Mouse (Mus musculus) liver, embryonic 15.5 days (tissue): ENCODE data around the gene Tmem189. TPM values are rescaled to one million over a fixed set of nuclear protein-coding genes. Genes with fewer than 3 reads are reported as not detected.
A peak's percentile ranks its signal among the peaks of the same experiment; 100 is the strongest.

Experiments
- ATAC-seq: fragments of 200-750 bp; cut with Nextera tagmentation; 2 replicates; pipeline ENCODE4 v1.8.0; 2017; ENCODE audit warnings: moderate number of reproducible peaks, mild to moderate bottlenecking, moderate library complexity; ENCODE audit not compliant: insufficient read depth
- H3K27ac ChIP-seq: fragments of 300-500 bp; sonication (generic); replicated peaks from 2 replicates; pipeline ENCODE4 v1.5.1; 2015; ENCODE audit warnings: mild to moderate bottlenecking, inconsistent platforms
- H3K27me3 ChIP-seq: fragments of 300-500 bp; sonication (generic); 2 replicates; pipeline ENCODE4 v1.6.1; 2015; ENCODE audit warnings: mild to moderate bottlenecking, inconsistent platforms
- H3K36me3 ChIP-seq: fragments of 300-500 bp; sonication (generic); replicated peaks from 2 replicates; pipeline ENCODE4 v1.6.1; 2015; ENCODE audit warnings: moderate library complexity, mild to moderate bottlenecking, inconsistent platforms
- H3K4me1 ChIP-seq: fragments of 300-500 bp; sonication (generic); replicated peaks from 2 replicates; pipeline ENCODE4 v1.6.1; 2015; ENCODE audit warnings: inconsistent platforms
- H3K4me2 ChIP-seq: fragments of 300-500 bp; sonication (generic); 2 replicates; pipeline ENCODE4 v1.6.1; 2015; ENCODE audit warnings: moderate library complexity, mild to moderate bottlenecking, inconsistent platforms
- H3K4me3 ChIP-seq: fragments of 300-500 bp; sonication (generic); replicated peaks from 2 replicates; pipeline ENCODE4 v1.5.1; 2015; ENCODE audit warnings: mild to moderate bottlenecking, inconsistent platforms
- H3K9ac ChIP-seq: fragments of 300-500 bp; sonication (generic); 2 replicates; pipeline ENCODE4 v1.6.1; 2015; ENCODE audit warnings: moderate library complexity, mild to moderate bottlenecking, inconsistent platforms
- H3K9me3 ChIP-seq: fragments of 300-500 bp; sonication (generic); replicated peaks from 2 replicates; pipeline ENCODE4 v1.6.1; 2016; ENCODE audit warnings: inconsistent platforms
- WGBS: fragments of 180-500 bp; shearing (Covaris S2); methylation state at CpG from one replicate; pipeline ENCODE4 v1.1.7; 2015; ENCODE audit warnings: mixed read lengths; ENCODE audit not compliant: insufficient replicate concordance; 5-methylcytosine and 5-hydroxymethylcytosine counted together
- polyA plus RNA-seq: library from polyadenylated mRNA; unstranded; fragments of >200 nt; fragmentation: Nextera tagmentation; extraction: Ambion mirVana; gene quantifications from 2 replicates; pipeline ENCODE4 v1.2.1, GENCODE M21; 2015

Tmem189 gene
- polyA plus RNA-seq, 1 experiment from 2014 or later: 17.4 TPM

DNA sequence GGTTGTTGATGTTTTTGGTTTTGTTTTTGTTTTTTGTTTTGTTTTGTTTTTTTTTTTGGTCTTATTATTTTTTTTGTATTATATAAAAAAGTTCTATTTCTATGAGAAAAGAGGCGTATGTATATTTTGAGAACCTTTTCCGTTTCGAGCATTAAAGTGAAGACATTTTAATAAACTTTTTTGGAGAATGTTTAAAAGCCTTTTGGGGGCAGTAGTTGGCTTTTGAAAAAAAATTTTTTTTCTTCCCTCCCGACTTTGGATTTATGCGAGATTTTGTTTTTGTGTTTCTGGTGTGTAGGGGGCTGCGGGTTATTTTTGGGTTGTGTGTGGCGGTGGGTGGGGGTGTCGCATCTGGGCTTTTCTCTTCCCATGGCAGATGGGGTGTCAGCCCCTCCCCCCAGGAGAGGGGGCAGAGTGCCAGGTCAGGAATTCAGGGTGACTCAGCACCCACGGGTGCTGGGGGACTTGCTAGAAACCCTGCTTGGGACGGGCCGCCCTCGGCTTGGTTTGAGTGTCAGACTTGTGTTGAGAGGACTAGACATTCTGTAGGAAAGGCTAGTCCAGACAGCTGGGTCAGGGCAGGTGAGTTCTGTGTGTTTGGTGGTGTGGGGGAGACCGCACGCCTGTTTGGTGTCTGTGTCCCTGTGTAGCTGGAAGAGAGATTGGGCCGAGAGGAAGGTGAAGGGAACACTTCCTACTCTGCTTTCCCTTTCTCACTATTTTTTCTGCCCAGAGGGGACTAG is 768 bp upstream of the Tmem189 start:
- Histone ChIP-seq H3K27me3 (peaks cover 60% of the 10 kb centered on the region), H3K36me3 (peaks cover 4% of the 10 kb centered on the region; the same call in 1 of the 2 replicates), H3K9me3 (no peaks in the 10 kb centered on the region), H3K4me1 (peaks cover 62% of the 10 kb centered on the region), H3K4me3 (peak overlapping the region; percentile 71), H3K4me2 (peak overlapping the region; percentile 91), H3K9ac (peak overlapping the region; percentile 55), H3K27ac (peak overlapping the region; percentile 35; the same call in 1 of the 2 replicates)
- WGBS: 18% methylated on average over 15 of the region's 15 CpGs
- ATAC-seq: no peak

- WGBS: under 1% methylated on average over 125 of the region's 147 CpGs
- Histone ChIP-seq H3K4me3 (peak within 1 kb of the TSS; percentile 71), H3K4me2 (peak within 1 kb of the TSS; percentile 91), H3K36me3 (peaks cover 4% of the 10 kb centered on the region; the same call in 1 of the 2 replicates), H3K27me3 (peaks cover 63% of the 10 kb centered on the region), H3K27ac (peak within 1 kb of the TSS; percentile 83), H3K9me3 (no peaks in the 10 kb centered on the region), H3K4me1 (peaks cover 69% of the 10 kb centered on the region), H3K9ac (peak within 1 kb of the TSS; percentile 64)
- ATAC-seq: peak; percentile 68
Observed at GRCm38 (mm10) chr2:167688498-167689451, 847 bp downstream of the Tmem189 start, which contains the start of gene Cebpb. Gene Cebpb (plus strand): TSS chr2:167688915.

- H3K4me2 ChIP-seq: peak overlapping the region; percentile 91
- H3K27me3 ChIP-seq: peaks cover 63% of the 10 kb centered on the region
- H3K4me3 ChIP-seq: peak overlapping the region; percentile 71
- H3K36me3 ChIP-seq: no peaks in the 10 kb centered on the region
- no peaks in the 10 kb centered on the region for H3K9me3 ChIP-seq
- WGBS: 35% methylated on average over 12 of the region's 12 CpGs
- peak overlapping the region; percentile 83 for H3K27ac ChIP-seq
- peaks cover 73% of the 10 kb centered on the region for H3K4me1 ChIP-seq
- H3K9ac ChIP-seq: peak overlapping the region; percentile 64
- ATAC-seq: peak; percentile 35
Observed at GRCm38 (mm10) chr2:167688126-167688497, 1.5 kb downstream of the Tmem189 start.

DNA sequence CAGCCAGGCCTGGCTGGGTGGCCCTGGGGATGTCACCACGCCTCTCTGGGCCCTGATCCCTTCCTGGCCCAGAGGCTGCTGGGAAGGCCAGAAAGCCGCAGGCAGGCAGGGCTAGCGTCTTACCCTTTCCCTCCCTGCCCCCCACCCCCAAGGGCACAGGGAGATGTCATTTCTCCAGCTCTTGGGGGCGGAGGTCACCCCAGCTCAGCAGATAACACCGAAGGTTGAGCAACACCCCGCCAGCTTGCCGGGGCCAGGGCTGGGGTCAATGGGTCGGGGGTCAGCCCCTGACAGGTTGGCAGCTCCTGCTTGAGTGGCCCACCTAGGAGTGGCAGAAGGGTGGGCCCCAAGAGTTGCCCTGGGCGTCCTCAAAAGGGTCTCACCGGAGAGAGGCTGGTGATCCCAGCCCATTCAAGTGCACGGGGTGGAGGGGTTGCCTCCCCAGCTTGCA is 1.9 kb downstream of the Tmem189 start:
- Histone ChIP-seq H3K9me3 (no peaks in the 10 kb centered on the region), H3K4me2 (peak overlapping the region; percentile 91), H3K4me1 (peaks cover 73% of the 10 kb centered on the region), H3K4me3 (peak overlapping the region; percentile 71; the same call in 1 of the 2 replicates), H3K27me3 (peaks cover 63% of the 10 kb centered on the region), H3K27ac (peak overlapping the region; percentile 83), H3K36me3 (no peaks in the 10 kb centered on the region), H3K9ac (no peak overlapping the region)
- 36% methylated on average over 11 of the region's 11 CpGs for WGBS
- ATAC-seq: peak; percentile 19

DNA sequence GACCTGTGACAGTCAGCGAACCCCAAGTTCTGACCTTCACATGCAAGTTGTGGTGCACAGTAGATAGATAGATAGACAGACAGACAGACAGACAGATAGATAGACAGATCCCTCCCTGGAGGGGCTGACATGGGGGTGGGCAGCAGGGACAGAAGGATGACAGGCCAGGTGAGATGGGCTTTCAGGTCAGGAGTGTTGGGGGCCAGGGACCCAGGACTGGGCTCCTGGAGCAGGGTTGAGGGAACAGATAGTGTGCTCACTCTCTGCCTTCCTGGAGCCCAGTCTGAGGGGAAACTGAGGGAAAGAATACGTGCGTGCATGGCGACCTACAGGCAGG is 2.4 kb downstream of the Tmem189 start:
- Histone ChIP-seq H3K9me3 (no peaks in the 10 kb centered on the region), H3K36me3 (no peaks in the 10 kb centered on the region), H3K4me1 (peaks cover 71% of the 10 kb centered on the region), H3K27me3 (peaks cover 63% of the 10 kb centered on the region), H3K27ac (peak overlapping the region; percentile 83), H3K4me2 (peak overlapping the region; percentile 91), H3K4me3 (no peak overlapping the region), H3K9ac (no peak overlapping the region)
- 74% methylated on average over 4 of the region's 4 CpGs for WGBS
- no peak for ATAC-seq

DNA sequence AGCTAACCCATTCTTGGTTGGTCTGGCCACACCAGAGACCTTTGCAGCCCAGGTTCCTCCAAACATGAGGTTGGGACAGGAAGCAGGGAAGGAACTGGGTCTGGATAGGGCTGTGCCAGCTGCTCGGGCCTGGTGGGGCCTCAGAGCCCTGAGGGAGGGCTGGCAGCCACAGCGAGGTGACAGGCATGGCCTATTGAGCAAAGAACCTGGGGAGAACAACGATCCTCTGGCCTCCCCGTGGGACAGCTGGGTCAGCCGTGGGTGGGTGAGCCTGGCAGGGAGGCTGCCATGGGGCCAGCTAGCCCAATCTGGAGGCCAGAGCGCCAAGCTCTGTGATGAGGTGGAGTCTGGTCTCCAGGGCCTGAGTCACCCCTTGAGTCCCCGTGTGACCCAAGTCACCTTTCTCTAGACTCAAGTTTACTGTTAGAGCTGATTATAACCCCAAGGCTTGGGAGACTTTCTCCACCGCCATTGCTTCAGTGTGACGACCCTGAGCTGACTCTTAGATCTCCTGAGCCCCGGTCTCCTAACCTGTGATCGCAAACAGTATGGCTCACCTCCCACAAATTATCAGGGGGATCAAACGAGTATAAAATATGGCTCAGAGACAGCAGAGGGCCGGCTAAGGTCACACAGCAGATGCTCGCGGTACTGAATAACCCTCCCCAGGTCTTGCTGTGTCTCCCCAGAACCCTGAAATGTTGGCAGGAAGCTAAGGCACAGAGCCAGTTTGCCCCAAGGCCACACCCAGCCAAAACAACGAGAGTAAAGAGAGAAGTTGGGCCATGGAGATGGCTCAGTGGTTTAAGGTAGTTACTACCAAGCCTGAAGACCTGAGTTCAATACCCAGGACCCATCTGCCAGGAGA is 3.0 kb downstream of the Tmem189 start:
- no peaks in the 10 kb centered on the region for H3K36me3 ChIP-seq
- 55% methylated on average over 16 of the region's 16 CpGs for WGBS
- peak overlapping the region; percentile 91; the same call in 1 of the 2 replicates for H3K4me2 ChIP-seq
- H3K27ac ChIP-seq: peak overlapping the region; percentile 83
- H3K9ac ChIP-seq: no peak overlapping the region
- no peaks in the 10 kb centered on the region for H3K9me3 ChIP-seq
- peaks cover 59% of the 10 kb centered on the region for H3K27me3 ChIP-seq
- H3K4me1 ChIP-seq: peaks cover 65% of the 10 kb centered on the region
- ATAC-seq: no peak
- H3K4me3 ChIP-seq: no peak overlapping the region

DNA sequence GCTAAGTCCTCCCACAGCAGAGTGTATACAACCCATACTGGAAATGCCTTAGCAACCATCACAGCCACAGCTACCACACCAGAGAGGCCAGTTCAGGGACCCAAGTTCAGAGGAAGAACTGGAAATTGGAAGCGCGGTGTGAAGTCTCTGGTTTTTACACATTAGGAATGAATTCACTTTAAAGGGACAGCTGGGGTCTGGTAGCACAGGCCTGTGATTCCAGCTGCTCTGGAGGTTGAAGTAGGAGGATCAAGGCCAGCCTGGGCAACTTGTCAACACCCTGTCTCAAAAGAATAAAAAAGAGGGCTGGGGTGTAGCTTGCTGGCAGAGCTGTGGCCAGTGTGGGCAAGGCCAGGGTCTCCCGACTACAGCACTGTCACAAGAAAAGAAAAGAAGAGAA is 3.8 kb downstream of the Tmem189 start:
- H3K9me3 ChIP-seq: no peaks in the 10 kb centered on the region
- no peak for ATAC-seq
- peaks cover 58% of the 10 kb centered on the region for H3K4me1 ChIP-seq
- peaks cover 51% of the 10 kb centered on the region for H3K27me3 ChIP-seq
- H3K4me2 ChIP-seq: no peak overlapping the region
- no peak overlapping the region for H3K27ac ChIP-seq
- no peak overlapping the region for H3K4me3 ChIP-seq
- 61% methylated on average over 3 of the region's 3 CpGs for WGBS
- H3K36me3 ChIP-seq: no peaks in the 10 kb centered on the region
- H3K9ac ChIP-seq: no peak overlapping the region

DNA sequence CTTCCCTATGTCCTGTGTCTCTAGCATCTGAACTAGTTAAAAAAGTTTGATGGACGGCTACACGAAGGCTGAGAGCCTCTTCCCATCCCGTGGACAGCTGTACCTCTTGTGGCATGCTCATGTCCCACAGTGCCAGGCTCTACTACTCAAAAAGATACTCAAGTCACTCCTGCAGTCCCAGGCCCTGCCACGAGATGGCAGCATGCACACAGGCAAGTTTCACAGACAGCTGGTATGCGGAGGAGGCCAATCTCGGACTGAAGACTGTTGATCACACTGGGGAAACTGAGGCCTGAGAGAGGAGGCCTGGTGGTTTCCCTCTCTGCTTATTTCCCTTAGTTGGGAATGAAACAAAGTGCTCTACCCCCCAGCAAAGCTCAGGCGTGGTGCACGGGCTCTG is 4.5 kb downstream of the Tmem189 start:
- Histone ChIP-seq H3K27ac (no peak overlapping the region), H3K4me2 (no peak overlapping the region), H3K36me3 (no peaks in the 10 kb centered on the region), H3K4me1 (peaks cover 57% of the 10 kb centered on the region), H3K4me3 (no peak overlapping the region), H3K27me3 (peaks cover 45% of the 10 kb centered on the region), H3K9me3 (no peaks in the 10 kb centered on the region), H3K9ac (no peak overlapping the region)
- ATAC-seq: no peak
- 7% methylated on average over 8 of the region's 8 CpGs for WGBS

- 75% methylated on average over 3 of the region's 3 CpGs for WGBS
Observed at GRCm38 (mm10) chr2:167683721-167684120, 5.9 kb downstream of the Tmem189 start.

DNA sequence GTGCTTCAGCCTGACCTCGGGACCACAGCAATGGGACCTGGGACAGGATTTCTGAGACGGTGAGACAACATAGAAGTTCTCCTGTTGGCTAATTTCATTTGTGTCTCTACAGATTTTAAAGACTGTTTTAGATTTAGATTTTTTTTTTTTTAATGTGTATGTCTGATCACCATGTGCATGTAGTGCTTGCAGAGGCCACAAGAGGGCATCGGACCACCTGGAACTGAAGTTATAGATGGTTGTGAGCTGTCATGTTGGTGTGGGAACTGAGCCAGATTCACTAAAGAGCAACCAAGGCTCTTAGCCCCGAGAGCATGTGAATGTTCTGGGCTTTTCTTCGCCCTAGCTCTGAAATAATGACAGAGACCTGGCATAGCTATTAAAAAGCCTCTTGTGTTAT is 9.0 kb downstream of the Tmem189 start:
- no peaks in the 10 kb centered on the region for H3K9me3 ChIP-seq
- no peak overlapping the region for H3K4me2 ChIP-seq
- H3K27me3 ChIP-seq: peaks cover 16% of the 10 kb centered on the region; the same call in 1 of the 2 replicates
- H3K4me1 ChIP-seq: peaks cover 25% of the 10 kb centered on the region
- 28% methylated on average over 5 of the region's 5 CpGs for WGBS
- no peak overlapping the region for H3K4me3 ChIP-seq
- H3K36me3 ChIP-seq: no peaks in the 10 kb centered on the region
- H3K27ac ChIP-seq: no peak overlapping the region
- no peak for ATAC-seq
- H3K9ac ChIP-seq: no peak overlapping the region

More at GRCm38 (mm10) chr2:167683721-167684120, 5.9 kb downstream of the Tmem189 start:
- Histone ChIP-seq H3K27me3 (peaks cover 31% of the 10 kb centered on the region), H3K9ac (no peak overlapping the region), H3K36me3 (no peaks in the 10 kb centered on the region), H3K27ac (no peak overlapping the region), H3K4me3 (no peak overlapping the region), H3K9me3 (no peaks in the 10 kb centered on the region), H3K4me1 (peaks cover 51% of the 10 kb centered on the region), H3K4me2 (no peak overlapping the region)
- no peak for ATAC-seq
